Mouse (Mus musculus) hindbrain, embryonic 12.5 days (tissue): ENCODE measurements at regions not wholly inside any gene's neighbourhood (a gene's known extent, or its start where the extent isn't known, plus 50 kb on each side); places are given as distances from the start of the nearest gene placed in this dataset.

ENCODE experiments used
- ATAC-seq: fragments of 200-750 bp; cut with Nextera tagmentation; 2 replicates; pipeline ENCODE4 v1.8.0; 2017; ENCODE audit warnings: moderate TSS enrichment; ENCODE audit not compliant: low FRiP score
- H3K27ac ChIP-seq: fragments of 300-500 bp; sonication (generic); 2 replicates; pipeline ENCODE4 v1.5.1; 2016; ENCODE audit warnings: mild to moderate bottlenecking
- H3K27me3 ChIP-seq: fragments of 300-500 bp; sonication (generic); 2 replicates; pipeline ENCODE4 v1.6.1; 2016; ENCODE audit warnings: mild to moderate bottlenecking
- H3K36me3 ChIP-seq: fragments of 300-500 bp; sonication (generic); 2 replicates; pipeline ENCODE4 v1.6.1; 2016; ENCODE audit warnings: mild to moderate bottlenecking
- H3K4me1 ChIP-seq: fragments of 300-500 bp; sonication (generic); 2 replicates; pipeline ENCODE4 v1.6.1; 2016
- H3K4me2 ChIP-seq: fragments of 300-500 bp; sonication (generic); replicated peaks from 2 replicates; pipeline ENCODE4 v1.6.1; 2016; ENCODE audit warnings: mild to moderate bottlenecking
- H3K4me3 ChIP-seq: fragments of 300-500 bp; sonication (generic); 2 replicates; pipeline ENCODE4 v1.5.1; 2016; ENCODE audit warnings: mild to moderate bottlenecking
- H3K9ac ChIP-seq: fragments of 300-500 bp; sonication (generic); 2 replicates; pipeline ENCODE4 v1.6.1; 2016; ENCODE audit warnings: mild to moderate bottlenecking, moderate library complexity
- H3K9me3 ChIP-seq: fragments of 300-500 bp; sonication (generic); replicated peaks from 2 replicates; pipeline ENCODE4 v1.6.1; 2016; ENCODE audit warnings: mild to moderate bottlenecking
- WGBS: fragments of 180-500 bp; shearing (Covaris S2); methylation state at CpG from one replicate; pipeline ENCODE4 v1.1.7; 2016; 5-methylcytosine and 5-hydroxymethylcytosine counted together

DNA sequence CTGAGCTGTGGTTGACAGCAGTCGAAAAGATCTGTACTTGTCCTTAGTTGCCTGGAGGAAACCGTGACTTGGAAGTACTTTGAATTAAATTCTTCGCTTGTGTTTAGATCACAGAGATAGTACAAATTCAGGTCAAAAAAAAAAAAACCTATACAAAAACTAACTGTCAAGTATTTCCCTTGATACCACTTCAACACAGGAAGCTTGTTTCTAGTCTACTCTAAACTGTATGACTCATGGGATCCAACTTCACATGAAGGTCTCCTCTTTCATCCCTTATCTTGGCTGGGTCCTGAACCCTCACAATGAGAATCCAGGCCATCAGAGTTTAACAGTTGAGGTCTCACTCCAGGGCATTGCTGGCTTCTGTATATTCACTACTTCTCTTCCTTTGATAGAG, 54.8 kb downstream of the Tmem30b start:
- 80% methylated on average over 3 of the region's 3 CpGs for WGBS
- no peak overlapping the region for H3K4me2 ChIP-seq
- no peaks in the 10 kb centered on the region for H3K4me1 ChIP-seq
- no peak for ATAC-seq
- no peak overlapping the region for H3K9ac ChIP-seq
- no peaks in the 10 kb centered on the region for H3K27me3 ChIP-seq
- no peak overlapping the region for H3K4me3 ChIP-seq
- H3K27ac ChIP-seq, result no peak overlapping the region
- no peaks in the 10 kb centered on the region for H3K9me3 ChIP-seq
- H3K36me3 ChIP-seq, result no peaks in the 10 kb centered on the region

DNA sequence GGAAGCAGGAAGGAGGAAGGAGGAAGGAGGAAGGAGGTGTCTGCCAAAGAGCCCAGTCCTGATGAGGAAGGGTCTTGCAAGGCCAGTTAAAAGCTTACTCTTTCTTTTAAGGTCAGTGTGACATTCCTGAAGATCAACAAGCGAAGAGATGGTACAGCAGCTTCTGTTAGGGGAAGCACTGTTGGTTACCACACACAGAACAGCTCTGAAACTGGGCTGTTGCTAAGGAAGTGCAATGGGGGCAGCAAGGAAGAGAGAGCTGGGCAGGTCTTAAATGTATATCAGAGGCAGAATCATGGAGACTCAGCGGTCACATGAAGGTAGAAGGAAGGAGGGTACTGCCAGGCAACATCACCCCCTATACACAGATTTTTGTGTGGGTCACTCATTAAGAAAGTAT, 63.3 kb downstream of the Tmem30b start:
- H3K4me3 ChIP-seq, result no peak overlapping the region
- 94% methylated on average over 2 of the region's 2 CpGs for WGBS
- no peak overlapping the region for H3K4me2 ChIP-seq
- no peaks in the 10 kb centered on the region for H3K4me1 ChIP-seq
- H3K9ac ChIP-seq, result no peak overlapping the region
- no peaks in the 10 kb centered on the region for H3K27me3 ChIP-seq
- no peaks in the 10 kb centered on the region for H3K9me3 ChIP-seq
- H3K27ac ChIP-seq, result no peak overlapping the region
- no peaks in the 10 kb centered on the region for H3K36me3 ChIP-seq
- no peak for ATAC-seq

- Histone ChIP-seq H3K4me1 (no peaks in the 10 kb centered on the region), H3K27ac (no peak overlapping the region), H3K9me3 (no peaks in the 10 kb centered on the region), H3K36me3 (no peaks in the 10 kb centered on the region), H3K9ac (no peak overlapping the region), H3K27me3 (no peaks in the 10 kb centered on the region), H3K4me3 (no peak overlapping the region), H3K4me2 (no peak overlapping the region)
- ATAC-seq, result no peak
- 87% methylated on average over 6 of the region's 6 CpGs for WGBS
Observed at GRCm38 (mm10) chr12:73482275-73482674, 63.9 kb downstream of the Tmem30b start.

DNA sequence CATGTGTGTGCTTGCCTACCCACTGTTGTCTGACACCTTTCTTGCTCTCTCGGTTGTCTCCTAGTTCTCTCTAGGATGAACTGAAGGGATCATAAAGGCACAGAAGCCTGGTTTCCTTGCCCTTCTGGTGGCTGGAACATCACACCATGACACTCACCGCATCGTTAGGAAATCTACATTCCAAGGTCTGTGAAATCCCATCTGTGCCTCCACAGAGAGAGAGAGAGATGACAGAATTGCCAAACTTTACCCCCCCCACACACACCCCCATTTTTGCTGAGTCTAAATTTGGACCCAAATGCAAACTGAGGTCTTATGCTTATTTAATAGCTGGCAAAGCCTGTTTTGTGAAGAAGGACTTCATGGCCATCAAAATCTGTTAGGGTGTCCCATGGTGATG, 64.5 kb downstream of the Tmem30b start:
- Histone ChIP-seq H3K9ac (no peak overlapping the region), H3K4me3 (no peak overlapping the region), H3K36me3 (no peaks in the 10 kb centered on the region), H3K4me1 (no peaks in the 10 kb centered on the region), H3K27ac (no peak overlapping the region), H3K9me3 (no peaks in the 10 kb centered on the region), H3K27me3 (no peaks in the 10 kb centered on the region), H3K4me2 (no peak overlapping the region)
- ATAC-seq, result no peak
- WGBS, result 85% methylated on average over 3 of the region's 3 CpGs

GRCm38 (mm10) chr12:73481165-73481564, 65.0 kb downstream of the Tmem30b start:
- no peak overlapping the region for H3K27ac ChIP-seq
- no peak overlapping the region for H3K4me2 ChIP-seq
- no peak for ATAC-seq

GRCm38 (mm10) chr12:73480610-73480971, 65.6 kb downstream of the Tmem30b start:
- Histone ChIP-seq H3K36me3 (no peaks in the 10 kb centered on the region), H3K27me3 (no peaks in the 10 kb centered on the region), H3K4me3 (no peak overlapping the region), H3K4me1 (peaks cover 4% of the 10 kb centered on the region; the same call in 1 of the 2 replicates), H3K4me2 (no peak overlapping the region), H3K9ac (no peak overlapping the region), H3K9me3 (no peaks in the 10 kb centered on the region), H3K27ac (no peak overlapping the region)
- no peak for ATAC-seq
- WGBS, result 93% methylated on average over 6 of the region's 6 CpGs

More at GRCm38 (mm10) chr12:73481165-73481564, 65.0 kb downstream of the Tmem30b start:
- Histone ChIP-seq H3K27me3 (no peaks in the 10 kb centered on the region), H3K9me3 (no peaks in the 10 kb centered on the region), H3K9ac (no peak overlapping the region), H3K4me1 (peaks cover 4% of the 10 kb centered on the region; the same call in 1 of the 2 replicates), H3K4me3 (no peak overlapping the region), H3K36me3 (no peaks in the 10 kb centered on the region)
- 90% methylated on average over 6 of the region's 6 CpGs for WGBS

DNA sequence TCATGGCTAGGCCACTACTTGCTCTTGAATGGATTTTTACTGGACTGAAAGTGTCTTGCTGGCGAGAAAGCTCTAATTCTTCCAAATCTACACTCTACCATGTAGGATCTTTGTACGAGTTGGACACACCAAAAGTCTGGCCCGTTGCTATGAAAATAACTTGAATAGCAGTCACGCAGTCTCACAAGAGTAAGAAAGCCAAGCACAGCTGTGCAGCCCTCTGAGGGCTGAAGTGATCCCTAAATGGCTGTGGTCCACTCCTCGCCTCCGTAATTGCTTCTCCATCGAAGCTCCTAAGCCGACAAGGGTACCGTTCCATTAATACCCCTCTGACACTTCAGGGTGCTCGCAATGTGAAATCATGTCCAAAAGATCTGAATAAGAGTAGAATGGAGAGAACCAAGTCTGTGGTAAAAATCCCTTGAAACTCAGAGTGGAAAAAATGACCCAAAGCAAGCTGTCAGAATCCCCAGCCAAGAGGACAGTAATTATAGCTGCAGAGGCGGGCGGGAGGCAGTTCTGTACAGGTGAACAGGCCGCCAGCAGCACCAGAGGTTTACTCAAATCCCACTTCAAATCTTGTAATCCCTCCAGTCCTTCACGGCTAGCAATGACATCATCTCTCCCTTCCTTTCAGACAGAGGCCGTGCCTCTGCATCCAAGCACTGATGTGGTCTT, 66.1 kb downstream of the Tmem30b start:
- Histone ChIP-seq H3K4me3 (no peak overlapping the region), H3K4me1 (peaks cover 4% of the 10 kb centered on the region; the same call in 1 of the 2 replicates), H3K9me3 (no peaks in the 10 kb centered on the region), H3K27me3 (no peaks in the 10 kb centered on the region), H3K9ac (no peak overlapping the region), H3K4me2 (no peak overlapping the region), H3K36me3 (no peaks in the 10 kb centered on the region), H3K27ac (no peak overlapping the region)
- ATAC-seq, result no peak
- 86% methylated on average over 15 of the region's 15 CpGs for WGBS

DNA sequence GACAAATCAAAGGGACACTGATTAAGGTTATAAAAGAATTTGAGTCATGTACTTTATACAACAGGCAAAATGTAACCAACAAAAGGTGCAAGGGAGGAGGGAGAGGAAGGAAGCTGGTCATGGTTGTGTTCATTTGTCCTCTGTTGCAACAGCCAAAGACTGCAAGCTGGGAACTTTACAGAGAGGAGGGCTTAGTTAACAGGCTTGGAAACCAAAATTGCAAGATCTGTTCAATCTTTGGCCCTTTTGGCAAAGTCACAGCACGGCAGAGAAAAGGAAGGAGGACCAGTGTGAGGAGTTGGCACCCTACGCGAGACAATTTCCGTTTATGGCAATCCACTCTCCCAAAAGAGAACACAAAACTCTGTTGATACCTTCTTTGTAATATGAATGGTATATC, 67.6 kb downstream of the Tmem30b start:
- Histone ChIP-seq H3K4me2 (no peak overlapping the region), H3K4me3 (no peak overlapping the region), H3K9me3 (no peaks in the 10 kb centered on the region), H3K27ac (no peak overlapping the region), H3K27me3 (no peaks in the 10 kb centered on the region), H3K36me3 (no peaks in the 10 kb centered on the region), H3K4me1 (peaks cover 4% of the 10 kb centered on the region; the same call in 1 of the 2 replicates), H3K9ac (no peak overlapping the region)
- WGBS, result 92% methylated on average over 4 of the region's 4 CpGs
- ATAC-seq, result no peak

GRCm38 (mm10) chr12:73476421-73476858, 69.8 kb downstream of the Tmem30b start:
- Histone ChIP-seq H3K4me2 (no peak overlapping the region), H3K36me3 (no peaks in the 10 kb centered on the region), H3K9ac (no peak overlapping the region), H3K9me3 (no peaks in the 10 kb centered on the region), H3K27ac (no peak overlapping the region), H3K27me3 (no peaks in the 10 kb centered on the region), H3K4me1 (peaks cover 4% of the 10 kb centered on the region; the same call in 1 of the 2 replicates), H3K4me3 (no peak overlapping the region)
- no peak for ATAC-seq
- WGBS, result 18% methylated on average over 7 of the region's 7 CpGs

DNA sequence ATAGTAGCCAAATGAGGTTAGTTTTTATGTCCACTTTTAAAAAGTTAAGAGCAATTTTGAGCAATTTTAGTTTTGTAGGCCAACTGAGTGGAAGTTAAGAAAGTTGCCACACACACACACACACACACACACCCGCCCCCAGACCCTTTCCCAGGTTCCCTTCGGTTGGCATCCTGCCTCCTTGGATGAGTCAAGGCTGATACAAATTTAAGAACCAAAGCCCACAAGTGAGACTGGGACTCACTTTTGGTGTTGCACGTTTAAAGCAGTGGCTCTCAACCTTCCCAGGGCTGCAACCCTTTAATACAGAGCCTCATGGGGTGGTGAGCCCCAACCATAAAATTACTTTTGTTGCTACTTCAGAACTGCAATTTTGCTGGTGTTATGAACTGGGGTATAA, 70.4 kb downstream of the Tmem30b start:
- H3K27ac ChIP-seq, result no peak overlapping the region
- no peak for ATAC-seq
- H3K9ac ChIP-seq, result no peak overlapping the region
- H3K4me1 ChIP-seq, result peaks cover 4% of the 10 kb centered on the region; the same call in 1 of the 2 replicates
- H3K27me3 ChIP-seq, result no peaks in the 10 kb centered on the region
- H3K36me3 ChIP-seq, result no peaks in the 10 kb centered on the region
- H3K4me2 ChIP-seq, result no peak overlapping the region
- H3K4me3 ChIP-seq, result no peak overlapping the region
- 75% methylated on average over 3 of the region's 3 CpGs for whole genome bisulfite sequencing
- H3K9me3 ChIP-seq, result no peaks in the 10 kb centered on the region

- H3K27me3 ChIP-seq, result no peaks in the 10 kb centered on the region
- 66% methylated on average over 5 of the region's 5 CpGs for WGBS
- H3K4me1 ChIP-seq, result peaks cover 4% of the 10 kb centered on the region; the same call in 1 of the 2 replicates
- ATAC-seq, result no peak
- H3K27ac ChIP-seq, result no peak overlapping the region
- no peak overlapping the region for H3K4me3 ChIP-seq
- no peaks in the 10 kb centered on the region for H3K9me3 ChIP-seq
- no peak overlapping the region for H3K9ac ChIP-seq
- no peak overlapping the region for H3K4me2 ChIP-seq
- H3K36me3 ChIP-seq, result no peaks in the 10 kb centered on the region
Observed at GRCm38 (mm10) chr12:73475020-73475419, 71.2 kb downstream of the Tmem30b start.

DNA sequence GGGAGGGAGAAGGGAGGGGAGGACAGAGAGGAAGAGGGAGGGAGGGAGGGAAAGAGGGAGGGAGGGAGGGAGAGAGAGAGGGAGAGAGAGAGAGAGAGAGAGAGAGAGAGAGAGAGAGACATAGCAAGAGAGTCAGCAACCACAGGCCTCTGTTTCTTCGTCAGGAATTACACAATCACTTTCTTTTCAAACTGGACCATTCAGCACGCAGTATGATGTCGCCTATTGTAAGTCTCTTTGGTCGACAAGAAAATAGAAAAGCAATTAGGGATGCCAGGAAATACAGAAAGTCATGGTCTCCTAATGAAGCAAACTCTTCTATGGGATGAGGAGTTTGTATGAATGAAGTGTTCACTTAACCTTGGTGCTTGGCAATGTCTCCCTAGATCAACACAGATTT, 73.1 kb downstream of the Tmem30b start:
- ATAC-seq, result no peak
- no peak overlapping the region for H3K9ac ChIP-seq

GRCm38 (mm10) chr12:73471966-73472365, 74.2 kb downstream of the Tmem30b start:
- WGBS, result 73% methylated on average over 9 of the region's 9 CpGs
- Histone ChIP-seq H3K4me1 (peaks cover 4% of the 10 kb centered on the region; the same call in 1 of the 2 replicates), H3K9ac (no peak overlapping the region), H3K9me3 (no peaks in the 10 kb centered on the region), H3K36me3 (no peaks in the 10 kb centered on the region), H3K4me3 (no peak overlapping the region), H3K27ac (no peak overlapping the region), H3K4me2 (no peak overlapping the region), H3K27me3 (no peaks in the 10 kb centered on the region)
- ATAC-seq, result no peak

More for the DNA sequence above, 73.1 kb downstream of the Tmem30b start:
- Histone ChIP-seq H3K36me3 (no peaks in the 10 kb centered on the region), H3K9me3 (no peaks in the 10 kb centered on the region), H3K27ac (no peak overlapping the region), H3K4me1 (peaks cover 4% of the 10 kb centered on the region; the same call in 1 of the 2 replicates), H3K4me3 (no peak overlapping the region), H3K27me3 (no peaks in the 10 kb centered on the region), H3K4me2 (no peak overlapping the region)
- WGBS, result 40% methylated on average over 4 of the region's 4 CpGs
